Mouse (Mus musculus) liver, embryonic 15.5 days (tissue): ENCODE data around the gene Mff. TPM values are rescaled to one million over a fixed set of nuclear protein-coding genes. Genes with fewer than 3 reads are reported as not detected.

Experiments
- ATAC-seq: fragments of 200-750 bp; cut with Nextera tagmentation; 2 replicates; pipeline ENCODE4 v1.8.0; 2017; ENCODE audit warnings: moderate number of reproducible peaks, mild to moderate bottlenecking, moderate library complexity; ENCODE audit not compliant: insufficient read depth
- H3K27ac ChIP-seq: fragments of 300-500 bp; sonication (generic); replicated peaks from 2 replicates; pipeline ENCODE4 v1.5.1; 2015; ENCODE audit warnings: mild to moderate bottlenecking, inconsistent platforms
- H3K27me3 ChIP-seq: fragments of 300-500 bp; sonication (generic); 2 replicates; pipeline ENCODE4 v1.6.1; 2015; ENCODE audit warnings: mild to moderate bottlenecking, inconsistent platforms
- H3K36me3 ChIP-seq: fragments of 300-500 bp; sonication (generic); replicated peaks from 2 replicates; pipeline ENCODE4 v1.6.1; 2015; ENCODE audit warnings: moderate library complexity, mild to moderate bottlenecking, inconsistent platforms
- H3K4me1 ChIP-seq: fragments of 300-500 bp; sonication (generic); replicated peaks from 2 replicates; pipeline ENCODE4 v1.6.1; 2015; ENCODE audit warnings: inconsistent platforms
- H3K4me2 ChIP-seq: fragments of 300-500 bp; sonication (generic); 2 replicates; pipeline ENCODE4 v1.6.1; 2015; ENCODE audit warnings: moderate library complexity, mild to moderate bottlenecking, inconsistent platforms
- H3K4me3 ChIP-seq: fragments of 300-500 bp; sonication (generic); replicated peaks from 2 replicates; pipeline ENCODE4 v1.5.1; 2015; ENCODE audit warnings: mild to moderate bottlenecking, inconsistent platforms
- H3K9ac ChIP-seq: fragments of 300-500 bp; sonication (generic); 2 replicates; pipeline ENCODE4 v1.6.1; 2015; ENCODE audit warnings: moderate library complexity, mild to moderate bottlenecking, inconsistent platforms
- H3K9me3 ChIP-seq: fragments of 300-500 bp; sonication (generic); replicated peaks from 2 replicates; pipeline ENCODE4 v1.6.1; 2016; ENCODE audit warnings: inconsistent platforms
- WGBS: fragments of 180-500 bp; shearing (Covaris S2); methylation state at CpG from one replicate; pipeline ENCODE4 v1.1.7; 2015; ENCODE audit warnings: mixed read lengths; ENCODE audit not compliant: insufficient replicate concordance; 5-methylcytosine and 5-hydroxymethylcytosine counted together
- polyA plus RNA-seq: library from polyadenylated mRNA; unstranded; fragments of >200 nt; fragmentation: Nextera tagmentation; extraction: Ambion mirVana; gene quantifications from 2 replicates; pipeline ENCODE4 v1.2.1, GENCODE M21; 2015

The Mff gene
- polyA plus RNA-seq, 1 experiment from 2014 or later, result 171 TPM

- H3K4me1 ChIP-seq, result no peaks in the 10 kb centered on the region
- WGBS, result 68% methylated on average over 15 of the region's 15 CpGs
- no peaks in the 10 kb centered on the region for H3K9me3 ChIP-seq
- H3K36me3 ChIP-seq, result no peaks in the 10 kb centered on the region
- H3K4me3 ChIP-seq, result no peak within 1 kb of the TSS
- no peaks in the 10 kb centered on the region for H3K27me3 ChIP-seq
- no peak within 1 kb of the TSS for H3K27ac ChIP-seq
- no peak for ATAC-seq
- no peak within 1 kb of the TSS for H3K4me2 ChIP-seq
- no peak within 1 kb of the TSS for H3K9ac ChIP-seq
These were observed 46.4 kb downstream of the Mff start, which contains the start of gene Gm47791 for GRCm38 (mm10) chr1:82771022-82771586. Gm47791 (minus strand) TSS chr1:82771243.

GRCm38 (mm10) chr1:82772428-82772827 lies 47.7 kb downstream of the Mff start:
- Histone ChIP-seq H3K4me1 (no peaks in the 10 kb centered on the region), H3K9ac (no peak overlapping the region), H3K4me3 (no peak overlapping the region), H3K4me2 (no peak overlapping the region), H3K36me3 (no peaks in the 10 kb centered on the region), H3K27ac (no peak overlapping the region), H3K27me3 (no peaks in the 10 kb centered on the region), H3K9me3 (no peaks in the 10 kb centered on the region)
- WGBS, result 56% methylated on average over 4 of the region's 4 CpGs
- ATAC-seq, result no peak

GRCm38 (mm10) chr1:82773208-82773607 lies 48.5 kb downstream of the Mff start:
- WGBS, result 63% methylated on average over 5 of the region's 5 CpGs
- no peak for ATAC-seq
- H3K27ac ChIP-seq, result no peak overlapping the region
- no peaks in the 10 kb centered on the region for H3K36me3 ChIP-seq
- H3K27me3 ChIP-seq, result no peaks in the 10 kb centered on the region
- H3K9ac ChIP-seq, result no peak overlapping the region
- H3K9me3 ChIP-seq, result no peaks in the 10 kb centered on the region
- H3K4me2 ChIP-seq, result no peak overlapping the region
- H3K4me1 ChIP-seq, result no peaks in the 10 kb centered on the region
- no peak overlapping the region for H3K4me3 ChIP-seq

- no peak overlapping the region for H3K9ac ChIP-seq
- no peaks in the 10 kb centered on the region for H3K4me1 ChIP-seq
- WGBS, result 71% methylated on average over 4 of the region's 4 CpGs
- H3K27me3 ChIP-seq, result no peaks in the 10 kb centered on the region
- no peaks in the 10 kb centered on the region for H3K9me3 ChIP-seq
- no peak overlapping the region for H3K27ac ChIP-seq
- ATAC-seq, result no peak
- H3K36me3 ChIP-seq, result no peaks in the 10 kb centered on the region
- H3K4me3 ChIP-seq, result no peak overlapping the region
- H3K4me2 ChIP-seq, result no peak overlapping the region
These were observed 50.6 kb downstream of the Mff start for GRCm38 (mm10) chr1:82775293-82775692.

GRCm38 (mm10) chr1:82779388-82779966 lies 54.8 kb downstream of the Mff start:
- no peak for ATAC-seq
- H3K4me2 ChIP-seq, result no peak overlapping the region
- H3K9ac ChIP-seq, result no peak overlapping the region
- H3K27me3 ChIP-seq, result no peaks in the 10 kb centered on the region
- WGBS, result 63% methylated on average over 6 of the region's 6 CpGs
- H3K36me3 ChIP-seq, result no peaks in the 10 kb centered on the region
- H3K27ac ChIP-seq, result no peak overlapping the region
- H3K4me1 ChIP-seq, result no peaks in the 10 kb centered on the region
- no peaks in the 10 kb centered on the region for H3K9me3 ChIP-seq
- no peak overlapping the region for H3K4me3 ChIP-seq

- H3K9me3 ChIP-seq, result no peaks in the 10 kb centered on the region
- ATAC-seq, result no peak
- no peak overlapping the region for H3K9ac ChIP-seq
- H3K4me1 ChIP-seq, result peaks cover 11% of the 10 kb centered on the region
- H3K36me3 ChIP-seq, result no peaks in the 10 kb centered on the region
- H3K4me2 ChIP-seq, result no peak overlapping the region
- H3K27me3 ChIP-seq, result 0 out of 2 replicates have a peak, but pooled peaks cover 5% of the 10 kb centered on the region
- no peak overlapping the region for H3K4me3 ChIP-seq
- H3K27ac ChIP-seq, result no peak overlapping the region
- WGBS, result 43% methylated on average over 3 of the region's 3 CpGs
These were observed 58.9 kb downstream of the Mff start for GRCm38 (mm10) chr1:82783559-82783958.

- peak; percentile 28; the same call in 1 of the 2 replicates for ATAC-seq
- H3K9me3 ChIP-seq, result no peaks in the 10 kb centered on the region
- H3K27ac ChIP-seq, result no peak overlapping the region
- H3K4me2 ChIP-seq, result no peak overlapping the region
- H3K9ac ChIP-seq, result no peak overlapping the region
- H3K27me3 ChIP-seq, result peaks cover 5% of the 10 kb centered on the region; the same call in 1 of the 2 replicates
- 56% methylated on average over 6 of the region's 6 CpGs for WGBS
- H3K36me3 ChIP-seq, result no peaks in the 10 kb centered on the region
- H3K4me1 ChIP-seq, result peaks cover 11% of the 10 kb centered on the region
- H3K4me3 ChIP-seq, result no peak overlapping the region
These were observed 60.9 kb downstream of the Mff start for GRCm38 (mm10) chr1:82785546-82785945.

- Histone ChIP-seq H3K36me3 (no peaks in the 10 kb centered on the region), H3K4me2 (no peak overlapping the region), H3K4me3 (no peak overlapping the region), H3K27ac (no peak overlapping the region), H3K9ac (no peak overlapping the region), H3K27me3 (peaks cover 9% of the 10 kb centered on the region; the same call in 1 of the 2 replicates), H3K9me3 (no peaks in the 10 kb centered on the region), H3K4me1 (peaks cover 16% of the 10 kb centered on the region)
- 8% methylated on average over 2 of the region's 2 CpGs for WGBS
- peak; percentile 37; the same call in 1 of the 2 replicates for ATAC-seq
These were observed 62.7 kb downstream of the Mff start for GRCm38 (mm10) chr1:82787414-82787813.

- ATAC-seq, result no peak
- Histone ChIP-seq H3K4me3 (no peak overlapping the region), H3K4me2 (no peak overlapping the region), H3K4me1 (peaks cover 19% of the 10 kb centered on the region), H3K27ac (no peak overlapping the region), H3K27me3 (peaks cover 9% of the 10 kb centered on the region; the same call in 1 of the 2 replicates), H3K9me3 (no peaks in the 10 kb centered on the region), H3K36me3 (no peaks in the 10 kb centered on the region), H3K9ac (no peak overlapping the region)
- 43% methylated on average over 7 of the region's 7 CpGs for WGBS
These were observed 63.4 kb downstream of the Mff start for GRCm38 (mm10) chr1:82788070-82788469.

- H3K9ac ChIP-seq, result no peak overlapping the region
- 76% methylated on average over 11 of the region's 11 CpGs for WGBS
- H3K4me1 ChIP-seq, result peaks cover 21% of the 10 kb centered on the region
- no peak overlapping the region for H3K4me3 ChIP-seq
- no peak overlapping the region for H3K27ac ChIP-seq
- peaks cover 9% of the 10 kb centered on the region; the same call in 1 of the 2 replicates for H3K27me3 ChIP-seq
- H3K36me3 ChIP-seq, result no peaks in the 10 kb centered on the region
- H3K4me2 ChIP-seq, result no peak overlapping the region
- no peak for ATAC-seq
- H3K9me3 ChIP-seq, result no peaks in the 10 kb centered on the region
These were observed 66.4 kb downstream of the Mff start for GRCm38 (mm10) chr1:82791105-82791504.

- no peaks in the 10 kb centered on the region for H3K36me3 ChIP-seq
- H3K9me3 ChIP-seq, result no peaks in the 10 kb centered on the region
- H3K9ac ChIP-seq, result no peak overlapping the region
- WGBS, result 73% methylated on average over 6 of the region's 6 CpGs
- H3K27me3 ChIP-seq, result peaks cover 9% of the 10 kb centered on the region; the same call in 1 of the 2 replicates
- H3K4me2 ChIP-seq, result no peak overlapping the region
- H3K4me1 ChIP-seq, result peaks cover 33% of the 10 kb centered on the region
- ATAC-seq, result peak; percentile 32; the same call in 1 of the 2 replicates
- no peak overlapping the region for H3K27ac ChIP-seq
- H3K4me3 ChIP-seq, result no peak overlapping the region
These were observed 67.5 kb downstream of the Mff start for GRCm38 (mm10) chr1:82792238-82792637.
